Mouse (Mus musculus): ENCODE measurements around the gene Ccrl2. TPM values are rescaled to one million over a fixed set of nuclear protein-coding genes. Genes with fewer than 3 reads are reported as not detected.

Ccrl2 gene
- polyA plus RNA-seq, 1 experiment from 2014 or later, result 0.68 TPM

GRCm38 (mm10) chr9:111055800-111056518, 1.4 kb downstream of the Ccrl2 start:
- Histone ChIP-seq H3K4me1 (replicated peaks; ENCODE audit: control insufficient read depth, insufficient read depth, low read length) (no peaks in the 10 kb centered on the region), H3K27ac (ENCODE audit: low read depth, low read length) (no peak overlapping the region), H3K4me3 (ENCODE audit: low read depth, low read length) (no peak overlapping the region), H3K4me2 (replicated peaks; ENCODE audit: low read depth, low read length) (no peak overlapping the region), H3K9ac (ENCODE audit: low read depth, low read length) (no peak overlapping the region), H3K9me3 (ENCODE audit: control insufficient read depth, low read length) (no peaks in the 10 kb centered on the region), H3K36me3 (ENCODE audit: control insufficient read depth, insufficient read depth, low read length) (no peaks in the 10 kb centered on the region), H3K27me3 (ENCODE audit: control insufficient read depth, insufficient read depth, low read length) (no peaks in the 10 kb centered on the region)
- WGBS, result 81% methylated on average over 29 of the region's 29 CpGs
- ATAC-seq (ENCODE audit: low FRiP score) (no peak), DNase-seq (ENCODE audit: low spot score) (no peak)

- Histone ChIP-seq H3K9ac (ENCODE audit: low read depth, low read length) (no peak overlapping the region), H3K27me3 (ENCODE audit: control insufficient read depth, insufficient read depth, low read length) (no peaks in the 10 kb centered on the region), H3K4me1 (replicated peaks; ENCODE audit: control insufficient read depth, insufficient read depth, low read length) (no peaks in the 10 kb centered on the region), H3K27ac (ENCODE audit: low read depth, low read length) (no peak overlapping the region), H3K4me3 (ENCODE audit: low read depth, low read length) (no peak overlapping the region), H3K9me3 (ENCODE audit: control insufficient read depth, low read length) (no peaks in the 10 kb centered on the region), H3K36me3 (ENCODE audit: control insufficient read depth, insufficient read depth, low read length) (no peaks in the 10 kb centered on the region), H3K4me2 (replicated peaks; ENCODE audit: low read depth, low read length) (no peak overlapping the region)
- no peak for ATAC-seq (ENCODE audit: low FRiP score)
- 91% methylated on average over 9 of the region's 9 CpGs for WGBS
- DNase-seq (ENCODE audit: low spot score), result no peak
Observed at GRCm38 (mm10) chr9:111054923-111055322, 2.4 kb downstream of the Ccrl2 start.

GRCm38 (mm10) chr9:111048452-111048851, 8.9 kb downstream of the Ccrl2 start:
- Histone ChIP-seq H3K4me1 (replicated peaks; ENCODE audit: control insufficient read depth, insufficient read depth, low read length) (no peaks in the 10 kb centered on the region), H3K9me3 (ENCODE audit: control insufficient read depth, low read length) (no peaks in the 10 kb centered on the region), H3K4me2 (replicated peaks; ENCODE audit: low read depth, low read length) (no peak overlapping the region), H3K27ac (ENCODE audit: low read depth, low read length) (no peak overlapping the region), H3K9ac (ENCODE audit: low read depth, low read length) (no peak overlapping the region), H3K36me3 (ENCODE audit: control insufficient read depth, insufficient read depth, low read length) (no peaks in the 10 kb centered on the region), H3K27me3 (ENCODE audit: control insufficient read depth, insufficient read depth, low read length) (no peaks in the 10 kb centered on the region), H3K4me3 (ENCODE audit: low read depth, low read length) (no peak overlapping the region)
- DNase-seq (ENCODE audit: low spot score) (no peak), ATAC-seq (ENCODE audit: low FRiP score) (no peak)
- WGBS, result 86% methylated on average over 3 of the region's 3 CpGs

GRCm38 (mm10) chr9:111047266-111047665, 10.1 kb downstream of the Ccrl2 start:
- Histone ChIP-seq H3K4me3 (ENCODE audit: low read depth, low read length) (no peak overlapping the region), H3K27me3 (ENCODE audit: control insufficient read depth, insufficient read depth, low read length) (no peaks in the 10 kb centered on the region), H3K9ac (ENCODE audit: low read depth, low read length) (no peak overlapping the region), H3K9me3 (ENCODE audit: control insufficient read depth, low read length) (no peaks in the 10 kb centered on the region), H3K4me1 (replicated peaks; ENCODE audit: control insufficient read depth, insufficient read depth, low read length) (no peaks in the 10 kb centered on the region), H3K4me2 (replicated peaks; ENCODE audit: low read depth, low read length) (no peak overlapping the region), H3K27ac (ENCODE audit: low read depth, low read length) (no peak overlapping the region), H3K36me3 (ENCODE audit: control insufficient read depth, insufficient read depth, low read length) (no peaks in the 10 kb centered on the region)
- WGBS, result 97% methylated on average over 5 of the region's 5 CpGs
- no peak for DNase-seq (ENCODE audit: low spot score)
- no peak for ATAC-seq (ENCODE audit: low FRiP score)

GRCm38 (mm10) chr9:111046222-111046621, 11.1 kb downstream of the Ccrl2 start:
- Histone ChIP-seq H3K36me3 (ENCODE audit: control insufficient read depth, insufficient read depth, low read length) (no peaks in the 10 kb centered on the region), H3K4me1 (replicated peaks; ENCODE audit: control insufficient read depth, insufficient read depth, low read length) (no peaks in the 10 kb centered on the region), H3K9ac (ENCODE audit: low read depth, low read length) (no peak overlapping the region), H3K4me3 (ENCODE audit: low read depth, low read length) (no peak overlapping the region), H3K4me2 (replicated peaks; ENCODE audit: low read depth, low read length) (no peak overlapping the region), H3K27me3 (ENCODE audit: control insufficient read depth, insufficient read depth, low read length) (no peaks in the 10 kb centered on the region), H3K9me3 (ENCODE audit: control insufficient read depth, low read length) (no peaks in the 10 kb centered on the region), H3K27ac (ENCODE audit: low read depth, low read length) (no peak overlapping the region)
- ATAC-seq (ENCODE audit: low FRiP score), result no peak
- DNase-seq (ENCODE audit: low spot score), result no peak
- 70% methylated on average over 3 of the region's 3 CpGs for WGBS

- H3K4me3 ChIP-seq (ENCODE audit: low read depth, low read length), result no peak overlapping the region
- 78% methylated on average over 5 of the region's 5 CpGs for WGBS
- no peak overlapping the region for H3K27ac ChIP-seq (ENCODE audit: low read depth, low read length)
- no peak overlapping the region for H3K4me2 ChIP-seq (replicated peaks; ENCODE audit: low read depth, low read length)
- no peaks in the 10 kb centered on the region for H3K4me1 ChIP-seq (replicated peaks; ENCODE audit: control insufficient read depth, insufficient read depth, low read length)
- ATAC-seq (ENCODE audit: low FRiP score) (no peak), DNase-seq (ENCODE audit: low spot score) (no peak)
- H3K9ac ChIP-seq (ENCODE audit: low read depth, low read length), result no peak overlapping the region
- H3K9me3 ChIP-seq (ENCODE audit: control insufficient read depth, low read length), result no peaks in the 10 kb centered on the region
- H3K36me3 ChIP-seq (ENCODE audit: control insufficient read depth, insufficient read depth, low read length), result no peaks in the 10 kb centered on the region
- no peaks in the 10 kb centered on the region for H3K27me3 ChIP-seq (ENCODE audit: control insufficient read depth, insufficient read depth, low read length)
Observed at GRCm38 (mm10) chr9:111042266-111042665, 15.1 kb downstream of the Ccrl2 start.

- H3K4me3 ChIP-seq (ENCODE audit: low read depth, low read length), result no peak overlapping the region
- ATAC-seq (ENCODE audit: low FRiP score) (no peak), DNase-seq (ENCODE audit: low spot score) (no peak)
- H3K36me3 ChIP-seq (ENCODE audit: control insufficient read depth, insufficient read depth, low read length), result no peaks in the 10 kb centered on the region
- H3K9ac ChIP-seq (ENCODE audit: low read depth, low read length), result no peak overlapping the region
- WGBS, result 89% methylated on average over 4 of the region's 4 CpGs
- no peaks in the 10 kb centered on the region for H3K9me3 ChIP-seq (ENCODE audit: control insufficient read depth, low read length)
- no peak overlapping the region for H3K27ac ChIP-seq (ENCODE audit: low read depth, low read length)
- H3K4me2 ChIP-seq (replicated peaks; ENCODE audit: low read depth, low read length), result no peak overlapping the region
- no peaks in the 10 kb centered on the region for H3K4me1 ChIP-seq (replicated peaks; ENCODE audit: control insufficient read depth, insufficient read depth, low read length)
- no peaks in the 10 kb centered on the region for H3K27me3 ChIP-seq (ENCODE audit: control insufficient read depth, insufficient read depth, low read length)
Observed at GRCm38 (mm10) chr9:111039966-111040365, 17.4 kb downstream of the Ccrl2 start.

- WGBS, result 88% methylated on average over 4 of the region's 4 CpGs
- Histone ChIP-seq H3K27me3 (ENCODE audit: control insufficient read depth, insufficient read depth, low read length) (no peaks in the 10 kb centered on the region), H3K9me3 (ENCODE audit: control insufficient read depth, low read length) (no peaks in the 10 kb centered on the region), H3K27ac (ENCODE audit: low read depth, low read length) (no peak overlapping the region), H3K9ac (ENCODE audit: low read depth, low read length) (no peak overlapping the region), H3K36me3 (ENCODE audit: control insufficient read depth, insufficient read depth, low read length) (no peaks in the 10 kb centered on the region), H3K4me1 (replicated peaks; ENCODE audit: control insufficient read depth, insufficient read depth, low read length) (no peaks in the 10 kb centered on the region), H3K4me2 (replicated peaks; ENCODE audit: low read depth, low read length) (no peak overlapping the region), H3K4me3 (ENCODE audit: low read depth, low read length) (no peak overlapping the region)
- DNase-seq (ENCODE audit: low spot score) (no peak), ATAC-seq (ENCODE audit: low FRiP score) (no peak)
Observed at GRCm38 (mm10) chr9:111033717-111034116, 23.6 kb downstream of the Ccrl2 start.

- no peak overlapping the region for H3K9ac ChIP-seq (ENCODE audit: low read depth, low read length)
- DNase-seq (ENCODE audit: low spot score), result no peak
- H3K9me3 ChIP-seq (ENCODE audit: control insufficient read depth, low read length), result no peaks in the 10 kb centered on the region
- WGBS, result 91% methylated on average over 10 of the region's 10 CpGs
- H3K4me2 ChIP-seq (replicated peaks; ENCODE audit: low read depth, low read length), result no peak overlapping the region
- no peak overlapping the region for H3K27ac ChIP-seq (ENCODE audit: low read depth, low read length)
- no peaks in the 10 kb centered on the region for H3K4me1 ChIP-seq (replicated peaks; ENCODE audit: control insufficient read depth, insufficient read depth, low read length)
- no peak for ATAC-seq (ENCODE audit: low FRiP score)
- H3K27me3 ChIP-seq (ENCODE audit: control insufficient read depth, insufficient read depth, low read length), result no peaks in the 10 kb centered on the region
- no peaks in the 10 kb centered on the region for H3K36me3 ChIP-seq (ENCODE audit: control insufficient read depth, insufficient read depth, low read length)
- H3K4me3 ChIP-seq (ENCODE audit: low read depth, low read length), result no peak overlapping the region
Observed at GRCm38 (mm10) chr9:111026791-111027190, 30.5 kb downstream of the Ccrl2 start.

Data from hindbrain, embryonic 11.5 days (tissue).